Mouse (Mus musculus) testis, postnatal 14 days (tissue): ENCODE results near the gene Lctl.
"Not testable (repeated sequence)": the region's sequence is repeated elsewhere in the genome, so short reads cannot be mapped to it uniquely, and the experiment has no call there.

Experiments
- DNase-seq: peaks from one replicate; pipeline ENCODE4 v3.0.0; 2021; ENCODE audit warnings: low spot score

Lctl gene

GRCm38 (mm10) chr9:64120584-64121277, 3.8 kb downstream of the Lctl start:
- DNase-seq, result peak; percentile 71

DNA sequence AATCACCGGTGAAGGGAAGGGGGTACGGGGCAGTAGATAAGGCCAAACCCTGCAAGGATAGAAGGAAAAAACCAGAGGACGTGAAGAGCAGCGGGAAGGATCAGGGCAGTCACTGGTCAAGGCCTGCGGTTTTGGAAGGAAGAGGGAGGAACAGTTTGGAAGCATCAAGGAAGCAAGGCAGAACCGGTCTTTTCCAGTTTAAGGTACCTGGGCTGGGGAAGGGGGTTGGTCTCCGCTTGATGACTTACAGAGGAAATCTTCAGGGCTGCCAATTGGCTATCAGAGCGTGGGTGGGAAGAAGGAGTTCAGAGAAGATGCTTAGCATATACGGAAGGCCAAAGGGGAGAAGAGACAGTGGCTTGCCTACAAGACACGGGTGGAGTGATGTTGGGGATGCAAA, 5.7 kb downstream of the Lctl start:
- no peak for DNase-seq

DNA sequence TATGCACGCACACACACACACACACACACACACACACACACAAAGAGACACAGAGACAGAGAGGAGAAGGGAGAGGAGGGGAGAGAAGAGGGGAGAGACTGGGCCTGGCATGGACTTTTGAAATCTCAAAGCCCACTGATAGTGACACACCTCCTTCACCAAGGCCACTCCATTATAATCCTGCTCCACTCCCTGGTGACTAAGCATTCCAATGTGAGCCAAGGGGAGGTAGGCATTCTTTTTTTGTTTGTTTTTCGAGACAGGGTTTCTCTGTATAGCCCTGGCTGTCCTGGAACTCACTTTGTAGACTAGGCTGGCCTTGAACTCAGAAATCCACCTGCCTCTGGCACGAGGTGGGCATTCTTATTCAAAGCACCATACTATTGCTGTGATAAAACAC, 7.9 kb downstream of the Lctl start:
- DNase-seq, result not testable (repeated sequence)

GRCm38 (mm10) chr9:64125307-64125706, 8.4 kb downstream of the Lctl start:
- DNase-seq, result no peak

- no peak for DNase-seq
Observed at GRCm38 (mm10) chr9:64126121-64126520, 9.2 kb downstream of the Lctl start.

DNA sequence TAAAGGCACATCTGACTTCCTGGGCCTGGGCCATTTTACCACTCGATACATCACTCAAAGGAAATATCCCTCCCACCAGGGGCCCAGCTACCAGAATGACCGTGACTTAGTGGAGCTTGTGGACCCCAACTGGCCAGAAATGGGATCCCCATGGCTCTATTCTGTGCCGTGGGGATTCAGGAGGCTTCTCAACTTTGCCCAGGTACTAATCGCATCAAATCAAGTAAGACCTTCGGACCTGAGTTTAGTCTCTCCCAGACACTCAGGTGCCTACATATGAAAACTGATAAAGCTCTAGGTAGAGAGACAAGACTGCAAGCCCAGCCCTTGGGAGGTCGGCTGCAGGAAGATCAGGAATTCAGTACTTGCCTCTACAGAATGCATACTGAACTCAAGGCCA, 14.7 kb downstream of the Lctl start:
- no peak for DNase-seq

GRCm38 (mm10) chr9:64138896-64139295, 21.9 kb downstream of the Lctl start:
- DNase-seq, result not testable (repeated sequence)

DNA sequence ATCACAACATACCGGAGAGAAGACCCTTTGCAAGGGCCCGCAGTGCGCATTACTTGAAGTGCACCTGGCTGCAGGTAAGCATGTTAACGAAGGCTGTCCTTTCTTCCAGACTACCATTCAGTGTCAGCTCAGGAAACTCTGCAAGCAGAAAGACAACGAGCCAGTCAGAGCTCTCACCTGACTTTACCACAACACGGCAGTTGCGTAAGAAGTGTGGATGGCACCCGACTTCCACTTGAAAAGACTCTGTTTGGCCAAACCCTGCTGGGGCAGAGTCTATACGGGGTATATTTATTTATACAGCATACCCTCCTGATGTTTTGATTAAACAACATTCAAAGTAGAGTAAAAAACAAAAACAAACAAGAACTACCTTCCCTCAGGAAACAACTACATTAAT, 22.9 kb downstream of the Lctl start:
- DNase-seq, result no peak

DNA sequence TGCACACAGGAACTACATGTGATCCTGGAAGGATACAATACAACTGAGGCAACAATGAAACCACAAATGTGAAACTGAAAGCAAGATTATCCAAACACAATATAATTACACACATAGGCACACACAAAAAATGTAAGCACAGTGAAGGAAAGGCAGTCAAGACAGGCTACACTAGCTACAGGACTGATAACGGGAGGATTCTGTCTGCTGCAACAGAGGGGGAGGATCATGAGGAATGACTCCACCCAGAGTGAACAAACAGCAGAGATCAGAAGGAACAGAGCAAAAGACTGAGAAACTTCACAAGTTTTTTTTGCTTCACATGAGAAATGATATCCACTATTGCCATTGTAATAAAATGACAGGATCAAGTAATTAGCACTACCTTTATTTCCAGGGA, 39.7 kb downstream of the Lctl start:
- no peak for DNase-seq

DNA sequence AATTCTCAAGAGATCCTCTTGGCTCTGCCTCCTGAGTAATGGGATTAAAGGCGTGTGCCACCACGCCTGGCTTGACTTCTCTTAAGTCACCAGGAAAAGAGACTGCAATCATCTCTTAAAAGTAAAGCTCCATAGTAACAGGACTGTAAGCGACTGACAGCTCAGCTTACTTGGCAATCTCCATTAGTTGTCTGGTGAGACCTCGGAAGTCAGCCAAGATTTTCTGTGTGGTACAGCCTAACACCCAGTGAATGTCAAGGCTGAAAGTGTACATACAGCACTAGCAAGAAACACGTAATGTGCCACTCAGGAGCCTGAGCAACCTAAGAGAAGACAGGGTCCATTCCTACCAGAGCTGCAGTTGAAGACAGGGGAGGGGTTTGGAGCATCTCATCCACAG, 43.5 kb downstream of the Lctl start:
- no peak for DNase-seq

DNA sequence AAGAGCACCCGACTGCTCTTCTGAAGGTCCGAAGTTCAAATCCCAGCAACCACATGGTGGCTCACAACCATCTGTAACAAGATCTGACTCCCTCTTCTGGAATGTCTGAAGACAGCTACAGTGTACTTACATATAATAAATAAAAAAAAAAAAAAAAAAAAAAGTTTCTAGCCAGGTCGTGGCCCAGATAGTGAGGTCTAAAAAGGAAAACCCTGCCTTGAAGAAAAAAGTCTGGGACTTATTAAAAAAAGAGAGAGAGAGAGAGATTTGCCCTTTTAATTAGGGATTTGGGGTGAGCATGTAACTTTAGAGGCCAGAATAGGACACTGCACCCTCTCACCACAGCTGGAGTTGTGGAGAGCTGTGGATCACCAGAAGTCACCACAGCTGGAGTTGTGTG, 53.0 kb downstream of the Lctl start:
- DNase-seq, result not testable (repeated sequence)

DNA sequence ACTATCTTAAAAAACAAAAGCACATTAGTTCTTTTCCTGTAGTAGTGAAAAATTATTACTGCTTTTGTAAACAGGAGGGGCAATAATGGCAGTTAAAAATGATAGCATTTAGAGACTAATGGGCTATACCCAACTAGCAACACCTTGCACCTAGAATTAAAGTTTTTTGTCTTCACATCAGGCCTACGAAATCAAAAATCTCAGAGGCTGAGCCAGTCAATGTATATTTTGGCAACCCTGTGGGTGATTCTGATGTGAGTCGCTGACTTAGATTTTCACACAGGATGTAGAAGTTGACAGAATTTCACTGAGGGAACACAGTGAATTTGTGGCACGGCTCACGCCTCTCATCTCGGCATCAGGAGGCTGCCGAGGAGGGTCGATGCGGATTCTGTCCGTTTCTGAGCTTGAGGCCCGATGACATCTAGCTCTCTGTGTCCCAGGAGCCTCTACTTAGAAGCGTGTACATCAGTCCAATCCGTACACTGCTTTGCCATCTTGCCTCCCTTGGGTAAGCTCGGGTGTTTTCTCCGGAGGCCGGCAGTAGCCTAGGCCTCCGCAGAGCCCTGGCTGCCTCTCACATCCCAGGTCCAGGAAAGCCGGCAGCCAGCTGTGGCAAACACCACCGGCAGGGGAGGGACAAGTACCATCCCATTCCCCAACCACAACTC, 55.3 kb downstream of the Lctl start:
- DNase-seq, result no peak

DNA sequence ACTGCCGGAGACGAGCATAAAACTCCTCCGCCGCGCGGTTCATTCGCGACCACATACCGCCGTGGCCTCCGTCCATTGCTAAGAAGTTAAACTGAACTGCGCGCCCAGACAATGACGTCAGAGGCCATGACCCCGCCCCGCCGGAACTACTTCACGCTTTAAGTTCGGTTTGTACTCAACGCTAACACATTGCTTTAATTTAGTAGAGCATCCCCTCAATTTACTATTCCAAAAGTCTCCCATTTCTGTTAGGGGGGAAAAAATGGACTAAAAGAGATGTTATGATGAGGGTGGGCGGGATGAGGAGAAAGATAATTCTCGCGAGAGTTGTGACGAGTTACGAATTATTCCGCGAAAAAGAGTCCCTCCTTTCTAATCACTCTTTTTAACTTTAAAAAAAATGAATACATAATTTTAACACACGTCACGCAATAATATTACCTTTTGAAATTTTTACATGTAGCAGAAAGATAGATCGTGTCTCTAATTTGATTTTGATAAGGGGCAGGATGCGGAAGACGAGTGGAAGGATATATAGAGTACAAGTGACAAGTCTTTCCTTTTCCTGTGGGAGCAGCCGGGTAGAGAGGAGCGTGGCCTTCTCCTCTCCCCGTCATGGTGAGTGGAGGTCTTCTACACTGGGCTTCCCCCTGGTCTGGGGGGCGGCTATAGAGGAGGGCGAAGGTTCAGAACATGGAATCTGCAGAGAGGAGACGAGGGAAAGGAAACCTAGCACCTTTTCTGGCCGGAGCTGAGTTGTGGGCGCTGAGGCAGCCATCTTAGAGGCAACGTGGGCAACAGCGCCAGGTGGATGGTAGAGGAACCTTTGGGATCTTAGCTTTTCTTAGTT, 56.1 kb downstream of the Lctl start, which contains the start of the genes Zwilch and Rpl4:
Gene Zwilch, minus strand, starts transcription at position 289 of the 850 bp plus-strand sequence.
Gene Rpl4, plus strand, starts transcription at position 560 of the 850 bp plus-strand sequence.
- DNase-seq, result peak; percentile 89

- DNase-seq, result no peak
Observed at GRCm38 (mm10) chr9:64173666-64174220, 56.8 kb downstream of the Lctl start.

DNA sequence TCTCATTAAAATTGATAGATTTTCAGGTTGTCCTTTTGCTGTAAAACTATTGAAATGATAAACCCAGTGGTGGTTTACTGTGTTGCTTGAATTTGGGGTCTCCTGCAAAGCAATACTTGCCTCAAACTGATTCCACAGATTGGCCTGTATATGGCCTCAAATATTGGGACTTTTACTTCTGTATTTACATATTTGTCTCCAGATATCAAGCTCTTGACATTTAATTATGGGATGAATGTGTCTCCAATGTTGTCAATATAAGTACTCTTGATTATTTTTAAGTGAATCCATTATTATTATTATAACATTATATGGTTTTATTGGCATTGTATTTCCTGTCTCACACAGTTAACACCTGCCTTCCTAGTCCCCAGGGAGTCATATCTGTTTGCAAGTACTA, 57.4 kb downstream of the Lctl start:
- DNase-seq, result no peak

DNA sequence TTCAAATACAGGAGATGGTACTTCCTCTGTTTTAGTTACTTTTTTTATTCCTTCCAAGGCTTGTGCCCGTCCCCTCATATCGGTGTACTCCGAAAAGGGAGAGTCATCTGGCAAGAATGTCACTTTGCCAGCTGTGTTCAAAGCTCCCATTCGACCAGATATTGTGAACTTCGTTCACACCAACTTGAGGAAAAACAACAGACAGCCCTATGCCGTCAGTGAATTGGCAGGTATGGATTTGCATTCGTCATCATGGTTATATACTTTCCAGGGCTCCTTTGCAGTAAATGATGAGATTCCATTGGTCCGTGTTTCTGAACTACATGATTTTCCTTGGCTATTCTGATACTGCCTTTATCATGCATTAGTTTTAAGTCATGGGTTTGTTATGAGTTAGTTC, 57.8 kb downstream of the Lctl start:
- DNase-seq, result no peak

GRCm38 (mm10) chr9:64175378-64175777, 58.4 kb downstream of the Lctl start:
- no peak for DNase-seq

DNA sequence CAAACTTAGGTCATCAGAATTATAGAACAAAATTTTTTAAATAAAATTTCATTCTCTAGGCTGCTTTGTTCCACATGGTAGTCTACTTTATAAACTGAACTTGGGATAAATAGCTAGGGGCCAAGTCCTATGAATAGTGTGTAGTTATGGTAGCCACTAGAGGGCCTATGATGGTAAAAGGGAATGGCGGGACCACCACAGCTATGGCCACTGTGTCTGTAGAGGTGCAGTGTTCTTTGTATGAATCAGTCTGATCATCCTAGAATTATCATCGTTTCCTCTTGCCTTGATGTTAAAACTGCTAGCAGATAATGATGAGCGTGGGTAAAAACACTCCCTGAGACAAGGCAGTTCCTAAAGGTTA, 61.6 kb downstream of the Lctl start:
- no peak for DNase-seq

DNA sequence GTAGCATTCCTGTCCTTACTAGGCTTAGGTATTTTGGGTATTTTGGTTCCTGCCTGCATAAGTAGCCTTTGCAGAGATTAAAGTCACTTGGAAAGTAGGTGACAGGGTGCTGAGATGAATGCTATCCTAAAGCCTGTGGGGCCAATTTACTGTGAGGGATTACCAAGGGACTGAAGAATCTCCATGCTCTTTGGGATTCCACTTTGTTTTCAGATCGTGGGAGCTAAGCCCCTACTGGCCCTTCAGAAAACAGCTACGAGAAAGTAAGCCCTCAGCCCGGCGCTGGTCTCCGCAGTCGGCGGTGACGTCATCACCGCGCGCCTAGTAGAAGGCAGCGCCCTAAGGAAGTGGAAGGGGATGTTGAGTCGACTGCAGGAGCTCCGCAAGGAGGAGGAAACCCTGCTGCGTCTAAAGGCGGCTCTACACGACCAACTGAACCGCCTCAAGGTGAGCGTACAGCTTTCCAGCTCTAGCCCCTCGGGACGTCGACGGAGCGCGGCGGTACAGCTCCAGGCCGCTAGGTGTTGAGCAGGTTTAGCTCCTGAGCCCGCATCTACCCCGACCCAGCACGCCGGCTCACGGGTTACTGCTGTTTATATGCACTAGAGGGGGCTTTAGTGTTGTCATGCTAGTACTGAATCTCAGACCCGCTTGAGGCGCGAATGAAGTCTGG, 62.2 kb downstream of the Lctl start, which contains the start of gene Snapc5:
Gene Snapc5, plus strand, starts transcription at position 301 of the 673 bp plus-strand sequence.
- peak; percentile 90 for DNase-seq

- not testable (repeated sequence) for DNase-seq
Observed at GRCm38 (mm10) chr9:64183295-64183694, 66.3 kb downstream of the Lctl start.

DNA sequence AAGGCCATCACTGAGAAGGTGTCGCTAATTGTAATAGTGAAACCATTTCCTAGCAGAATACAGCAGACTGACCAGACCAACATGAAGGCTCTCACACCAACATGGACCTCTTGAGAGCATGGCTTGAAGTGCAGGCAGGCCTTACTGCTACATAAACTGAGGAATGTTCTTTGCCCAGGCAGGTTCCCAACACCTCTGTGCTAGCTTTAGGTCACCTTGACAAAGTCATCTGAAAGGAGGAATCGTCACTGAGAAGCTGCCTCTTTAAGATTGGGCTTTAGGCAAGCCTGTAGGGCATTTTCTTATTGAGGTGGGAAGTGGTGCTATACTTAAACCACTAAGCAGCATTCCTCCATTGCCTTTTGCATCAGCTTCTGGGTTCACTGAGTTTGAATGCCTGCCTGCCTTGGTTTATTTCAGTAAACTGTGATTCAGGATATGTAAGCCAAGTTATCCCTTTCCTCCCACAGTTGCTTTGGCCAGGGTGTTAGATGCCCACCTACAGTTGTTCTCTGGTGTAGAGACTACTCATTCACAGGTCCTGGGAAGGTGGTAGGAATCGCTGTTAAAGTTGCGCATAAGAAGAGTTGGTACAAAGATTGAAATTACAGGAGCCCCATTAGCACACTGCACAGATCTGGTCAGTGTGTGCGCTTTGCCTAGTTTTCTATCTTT, 67.4 kb downstream of the Lctl start:
- no peak for DNase-seq
